In the genomic region with DNA sequence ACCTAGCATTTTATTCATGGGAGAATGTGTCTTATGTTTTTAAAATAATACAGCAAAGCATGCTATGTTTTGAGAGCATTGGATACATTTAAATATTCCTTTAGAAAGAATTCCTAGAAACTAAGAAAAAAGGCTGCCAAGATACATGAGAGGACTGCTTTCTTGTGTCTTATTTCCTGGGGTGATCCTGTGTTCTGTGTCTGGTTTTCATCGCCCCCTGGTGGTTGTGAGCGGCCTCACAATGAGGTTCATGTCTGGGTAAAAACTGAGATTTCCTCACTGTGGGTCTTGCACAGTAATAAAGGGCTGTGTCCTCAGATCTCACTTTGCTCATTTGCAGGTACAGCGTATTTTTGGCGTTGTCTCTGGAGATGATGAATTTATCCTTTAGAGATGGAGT, we compare ENCODE assay signal across 8 mouse cellular contexts.
DNase-seq lines count a peak whose midpoint lies in the region; ATAC-seq and TF ChIP-seq lines count a peak whose summit lies in the region.
"Not testable (repeated sequence)": the region's sequence is repeated elsewhere in the genome, so short reads cannot be mapped to it uniquely, and the experiment has no call there.

No protein-coding gene starts in this region.

- not testable (repeated sequence) for H3K9me3 ChIP-seq in ES-Bruce4 (replicated peaks; ENCODE audit: control insufficient read depth, insufficient read depth, low read length, poor library complexity, severe bottlenecking); lung, postnatal 0 days (ENCODE audit: low read length)

- ATAC-seq in lung, postnatal 0 days = not testable (repeated sequence)

- not testable (repeated sequence) for H3K27me3 ChIP-seq in ES-Bruce4 (ENCODE audit: control insufficient read depth, insufficient read depth, low read length, poor library complexity, severe bottlenecking); lung, postnatal 0 days (replicated peaks; ENCODE audit: insufficient read depth, low read length)

- TF ChIP-seq CTCF in ES-Bruce4 (IDR thresholded peaks at IDR 0.05; ENCODE audit: low read depth, low read length) = peak; percentile 41
- 0 out of 2 replicates have a peak, but pooled peaks have one; percentile 12 for TF ChIP-seq CTCF in lung, postnatal 0 days (IDR thresholded peaks at IDR 0.05)

- 11% methylated on average over 4 of the region's 4 CpGs for WGBS in lung, postnatal 0 days

- H3K9ac ChIP-seq in ES-Bruce4 (ENCODE audit: low read depth, poor library complexity, severe bottlenecking); lung, postnatal 0 days (replicated peaks; ENCODE audit: low read depth): not testable (repeated sequence)

- TF ChIP-seq EP300 in ES-Bruce4 (IDR thresholded peaks at IDR 0.05; ENCODE audit: insufficient read depth, low read depth, low read length); lung, postnatal 0 days (IDR thresholded peaks at IDR 0.05): not testable (repeated sequence)

- not testable (repeated sequence) for TF ChIP-seq POLR2A in ES-Bruce4 (IDR thresholded peaks at IDR 0.05; ENCODE audit: insufficient read depth, low read length)

- intact Hi-C loops in heart, postnatal 14 days (cut with DNase I) = not testable (repeated sequence)

- H3K4me1 ChIP-seq in ES-Bruce4 (ENCODE audit: control insufficient read depth, insufficient read depth, low read length); lung, postnatal 0 days (ENCODE audit: insufficient read depth, low read depth, low read length): not testable (repeated sequence)

- not testable (repeated sequence) for H3K4me2 ChIP-seq in lung, postnatal 0 days (replicated peaks; ENCODE audit: low read depth, low read length)

- DNase-seq in adrenal gland, postnatal 14 days = peak; percentile 85
- peak; percentile 21 for DNase-seq in embryo, embryonic 10.5 days (ENCODE audit: low spot score)
- peak; percentile 30 to 57 for DNase-seq in heart, postnatal 14 days
- DNase-seq in kidney, postnatal 36 days = peak; percentile 86 to 96
- DNase-seq in lung, postnatal 0 days (ENCODE audit: low spot score) = not testable (repeated sequence)
- DNase-seq in right cerebral cortex, adult 18-20 months = peak; percentile 43
- peak; percentile 66 to 95 for DNase-seq in thymus, postnatal 10 days (ENCODE audit: low spot score in 2 of 2)

- H3K27ac ChIP-seq in ES-Bruce4 (ENCODE audit: insufficient read depth, low read length); lung, postnatal 0 days (ENCODE audit: low read length): not testable (repeated sequence)

- H3K4me3 ChIP-seq in ES-Bruce4 (ENCODE audit: low read depth, low read length); lung, postnatal 0 days (ENCODE audit: low read depth, low read length): not testable (repeated sequence)

- H3K36me3 ChIP-seq in ES-Bruce4 (ENCODE audit: control insufficient read depth, insufficient read depth, low read length, poor library complexity, severe bottlenecking); lung, postnatal 0 days (ENCODE audit: insufficient read depth, low read length): not testable (repeated sequence)
